10 mouse cellular contexts compared by ENCODE assay signal in genomic region chr9:98297937-98298595, GRCm38 (mm10). TPM values are rescaled to one million over a fixed set of nuclear protein-coding genes. Genes with fewer than 3 reads are reported as not detected.
DNase-seq lines count a peak whose midpoint lies in the region; ATAC-seq and TF ChIP-seq lines count a peak whose summit lies in the region.
"Had no signal": no experiment of that assay in that cellular context is flagged by ENCODE, and none has a peak within 500 bp of the region (broad histone marks: within the 10 kb centered on the region; RNA-seq: fewer than 3 reads in every experiment).

No protein-coding gene starts in this region.

- no peak for ATAC-seq in megakaryocyte, adult 5-6 weeks (ENCODE audit: poor library complexity, severe bottlenecking)
- no peak for ATAC-seq in kidney, postnatal 0 days (replicated peaks; ENCODE audit: low FRiP score, low read depth)
- ATAC-seq in neural tube, embryonic 14.5 days (ENCODE audit: low read depth): no peak

- peaks cover 7% of the 10 kb centered on the region for H3K27me3 ChIP-seq in megakaryocyte, embryonic 14.5 days (replicated peaks)
- no peaks in the 10 kb centered on the region for H3K27me3 ChIP-seq in kidney, postnatal 0 days (ENCODE audit: insufficient read depth, low read length)
- no peaks in the 10 kb centered on the region for H3K27me3 ChIP-seq in neural tube, embryonic 14.5 days (ENCODE audit: control insufficient read depth, insufficient read depth, low read length)

- no peak overlapping the region for H3K27ac ChIP-seq in kidney, postnatal 0 days
- no peak overlapping the region for H3K27ac ChIP-seq in neural tube, embryonic 14.5 days (ENCODE audit: low read depth, low read length)
- H3K27ac ChIP-seq: midbrain, embryonic 10.5 days had no signal

- no peak overlapping the region for H3K9ac ChIP-seq in kidney, postnatal 0 days (ENCODE audit: low read depth, low read length)
- H3K9ac ChIP-seq in neural tube, embryonic 14.5 days (replicated peaks; ENCODE audit: low read depth, low read length): 0 out of 2 replicates have a peak overlapping the region, but pooled peaks have one; percentile 21

- WGBS in kidney, postnatal 0 days: 82% methylated on average over 6 of the region's 6 CpGs
- 79% methylated on average over 6 of the region's 6 CpGs for WGBS in neural tube, embryonic 14.5 days

- H3K4me1 ChIP-seq in megakaryocyte, embryonic 14.5 days: peaks cover 43% of the 10 kb centered on the region
- 0 out of 2 replicates have a peak, but pooled peaks cover 5% of the 10 kb centered on the region for H3K4me1 ChIP-seq in kidney, postnatal 0 days (replicated peaks; ENCODE audit: insufficient read depth, low read length)
- H3K4me1 ChIP-seq in neural tube, embryonic 14.5 days (ENCODE audit: control insufficient read depth, insufficient read depth, low read length): peaks cover 7% of the 10 kb centered on the region; the same call in 1 of the 2 replicates

- DNase-seq in adrenal gland, postnatal 10 days: peak; percentile 15
- no peak for DNase-seq in adrenal gland, postnatal 36 days
- DNase-seq in kidney, postnatal 0 days (ENCODE audit: low spot score): no peak
- DNase-seq in right cerebral cortex, postnatal 4 days: no peak
- DNase-seq in urinary bladder, postnatal 4 days (ENCODE audit: low spot score in 2 of 2): no peak
- DNase-seq: gastrocnemius, postnatal 14 days had no signal

- peak overlapping the region; percentile 98 for H3K4me3 ChIP-seq in megakaryocyte, embryonic 14.5 days (replicated peaks)
- H3K4me3 ChIP-seq in kidney, postnatal 0 days (replicated peaks; ENCODE audit: low read depth, low read length): no peak overlapping the region
- no peak overlapping the region for H3K4me3 ChIP-seq in neural tube, embryonic 14.5 days (ENCODE audit: low read depth, low read length)

- H3K4me2 ChIP-seq in kidney, postnatal 0 days (ENCODE audit: low read length): peak overlapping the region; percentile 76; the same call in 1 of the 2 replicates
- no peak overlapping the region for H3K4me2 ChIP-seq in neural tube, embryonic 14.5 days (ENCODE audit: low read depth, low read length)

- no peaks in the 10 kb centered on the region for H3K9me3 ChIP-seq in megakaryocyte, embryonic 14.5 days
- no peaks in the 10 kb centered on the region for H3K9me3 ChIP-seq in kidney, postnatal 0 days (replicated peaks; ENCODE audit: low read length)
- H3K9me3 ChIP-seq in neural tube, embryonic 14.5 days (ENCODE audit: control insufficient read depth, low read length): no peaks in the 10 kb centered on the region
- H3K9me3 ChIP-seq: midbrain, embryonic 10.5 days had no signal

- peaks cover 21% of the 10 kb centered on the region for H3K36me3 ChIP-seq in megakaryocyte, embryonic 14.5 days (replicated peaks; ENCODE audit: low read length)
- H3K36me3 ChIP-seq in kidney, postnatal 0 days (ENCODE audit: insufficient read depth, low read length): no peaks in the 10 kb centered on the region
- H3K36me3 ChIP-seq in neural tube, embryonic 14.5 days (ENCODE audit: control insufficient read depth, insufficient read depth, low read length): no peaks in the 10 kb centered on the region
- H3K36me3 ChIP-seq: midbrain, embryonic 10.5 days had no signal

- no peak for TF ChIP-seq CTCF in kidney, postnatal 0 days (IDR thresholded peaks at IDR 0.05; ENCODE audit: low read depth)

RNA-seq across cellular contexts. Expression of gene Nmnat3, which starts 10.8 kb away (rescaled TPM):
- total RNA-seq in adrenal gland, postnatal 10 days (2021): 10 to 100 TPM; 12.5 to 14.5 TPM
- total RNA-seq in adrenal gland, postnatal 36 days (2021): 10 to 100 TPM; 15.8 to 16.9 TPM
- 23.2 and 30.2 TPM in 2 replicates for polyA plus RNA-seq in megakaryocyte, embryonic 14.5 days (2012; ENCODE audit: insufficient read depth, low replicate concordance)
- 2.7 and 4.4 TPM in 2 replicates for total RNA-seq in megakaryocyte, adult 5-6 weeks (2015)
- total RNA-seq in megakaryocyte, adult 5-6 weeks (2017): 3.3 and 3.7 TPM in 2 replicates
- 15.1 and 15.6 TPM in 2 replicates for polyA plus RNA-seq in kidney, postnatal 0 days (2015; fragmentation: Nextera tagmentation; extraction: Ambion mirVana)
- polyA plus RNA-seq in neural tube, embryonic 14.5 days (2014; fragmentation: Nextera tagmentation; extraction: Ambion mirVana): 1.5 and 1.6 TPM in 2 replicates
